ENCODE assay signal across 11 mouse cellular contexts in the genomic region with DNA sequence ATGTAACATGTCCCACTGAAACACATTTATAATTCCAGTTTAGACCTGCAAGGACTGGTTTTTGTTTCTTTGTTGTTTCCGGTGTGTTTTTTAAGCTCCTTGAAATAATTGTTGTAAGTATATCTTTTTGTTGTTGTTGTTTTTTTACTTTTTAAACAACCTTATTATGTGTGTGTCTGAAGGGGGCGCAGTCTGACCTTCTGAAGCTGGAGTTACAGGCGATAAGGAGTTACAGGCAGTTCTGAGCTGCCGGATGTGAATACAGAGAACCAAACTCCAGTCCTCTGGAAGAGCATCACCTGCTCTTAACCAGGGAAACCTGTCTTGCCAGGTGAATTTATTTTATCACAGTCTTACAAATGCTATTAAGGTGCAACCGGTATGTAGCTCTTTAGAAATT.
"Had no signal": no experiment of that assay in that cellular context is flagged by ENCODE, and none has a peak within 500 bp of the region (broad histone marks: within the 10 kb centered on the region; RNA-seq: fewer than 3 reads in every experiment).

No protein-coding gene starts in this region.

- H3K9me3 ChIP-seq: midbrain, embryonic 12.5 days; neural tube, embryonic 13.5 days; neural tube, embryonic 15.5 days; stomach, embryonic 15.5 days had no signal

- H3K27me3 ChIP-seq: midbrain, embryonic 12.5 days; neural tube, embryonic 13.5 days; neural tube, embryonic 15.5 days; stomach, embryonic 15.5 days had no signal

- H3K9ac ChIP-seq: liver, embryonic 14.5 days; lung, embryonic 14.5 days; midbrain, embryonic 12.5 days; neural tube, embryonic 13.5 days; neural tube, embryonic 15.5 days; stomach, embryonic 15.5 days had no signal

- H3K4me1 ChIP-seq: neural tube, embryonic 13.5 days; neural tube, embryonic 15.5 days; stomach, embryonic 15.5 days had no signal

- ATAC-seq: midbrain, embryonic 16.5 days had no signal

- H3K4me3 ChIP-seq: midbrain, embryonic 10.5 days; midbrain, embryonic 12.5 days; myocyte; neural tube, embryonic 13.5 days; neural tube, embryonic 15.5 days; stomach, embryonic 15.5 days had no signal

- H3K36me3 ChIP-seq: midbrain, embryonic 10.5 days; midbrain, embryonic 12.5 days; neural tube, embryonic 13.5 days; neural tube, embryonic 15.5 days; stomach, embryonic 15.5 days had no signal

- DNase-seq: lung, embryonic 14.5 days; midbrain, embryonic 14.5 days had no signal

- H3K27ac ChIP-seq: liver, embryonic 14.5 days; midbrain, embryonic 10.5 days; midbrain, embryonic 12.5 days; neural tube, embryonic 13.5 days; neural tube, embryonic 15.5 days; stomach, embryonic 15.5 days; stomach, postnatal 0 days had no signal

- H3K4me2 ChIP-seq: lung, embryonic 14.5 days; midbrain, embryonic 12.5 days; neural tube, embryonic 13.5 days; neural tube, embryonic 15.5 days; stomach, embryonic 15.5 days had no signal
